Mouse (Mus musculus) kidney, adult 2 months (tissue): Measurements from ENCODE around the gene Pigt.

Experiments used
- CTCF ChIP-seq: fragments of 200-500 bp; conservative IDR thresholded peaks from 2 replicates; pipeline ENCODE4 v1.5.1; 2011; ENCODE audit warnings: low read depth, mild to moderate bottlenecking, control low read depth, low read length, moderate library complexity, mixed read lengths; ENCODE audit not compliant: insufficient read depth, insufficient read length
- POLR2A ChIP-seq: fragments of 200-500 bp; IDR thresholded peaks from one replicate; pipeline ENCODE4 v1.6.1; 2011; ENCODE audit warnings: low read depth, low read length, control low read depth

DNA sequence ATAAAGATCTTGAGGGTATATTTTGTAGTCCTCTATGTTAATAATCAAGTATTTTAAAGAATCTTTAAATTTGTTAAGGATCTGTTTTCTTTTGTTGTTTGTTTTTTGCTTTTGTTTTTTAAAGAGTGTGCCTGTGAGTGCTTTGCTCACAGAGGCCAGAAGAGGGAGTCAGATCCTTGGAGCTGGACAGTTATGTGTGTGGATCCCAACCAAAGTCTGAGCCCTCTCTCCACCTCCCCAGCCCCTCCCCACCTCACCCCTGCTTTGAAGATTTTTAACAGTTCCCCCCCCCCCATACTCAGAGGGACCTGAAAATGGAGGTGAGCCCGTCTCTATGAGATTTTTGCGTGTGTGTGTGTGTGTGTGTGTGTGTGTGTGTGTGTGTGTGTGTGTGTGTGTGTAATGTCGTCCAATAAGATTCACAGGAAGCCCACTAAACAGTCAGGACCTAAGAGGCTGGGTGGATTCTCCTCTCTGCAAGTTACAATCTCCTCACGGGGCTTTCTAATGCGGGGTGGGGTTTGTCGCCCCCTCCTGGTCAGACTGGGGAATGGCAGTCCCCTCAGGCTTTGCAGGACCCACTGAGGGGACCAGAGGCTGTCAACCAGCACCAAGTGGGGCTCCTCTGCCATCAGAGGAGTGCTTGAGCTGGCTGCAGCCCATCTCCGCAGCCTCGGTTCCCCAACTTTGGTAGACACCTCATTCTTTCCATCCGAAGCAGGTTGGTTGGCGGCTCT is 20.3 kb downstream of the Pigt start:
- TF ChIP-seq POLR2A = no peak
- peak; percentile 85 for TF ChIP-seq CTCF
